Mouse (Mus musculus) naive thymus-derived CD4-positive, alpha-beta T cell, adult 5 months (primary cell): ENCODE data around the gene Rspo1. TPM values are rescaled to one million over a fixed set of nuclear protein-coding genes. Genes with fewer than 3 reads are reported as not detected.

Experiments
- polyA plus RNA-seq: library from polyadenylated mRNA; unstranded; fragments of 100-300 nt; shearing (Covaris generic); gene quantifications from one replicate; pipeline ENCODE4 v1.2.1, GENCODE M21; 2017

The Rspo1 gene
- not detected for polyA plus RNA-seq

GRCm38 (mm10) chr4:124985671-124986602 lies at the start of gene Rspo1:
Gene Rspo1, plus strand, starts transcription at chr4:124986430.

GRCm38 (mm10) chr4:124936613-124937471 lies 49.4 kb upstream of the Rspo1 start, which contains the start of gene 9930104L06Rik:
Gene 9930104L06Rik, plus strand, starts transcription at chr4:124937048.

GRCm38 (mm10) chr4:124939211-124939610 lies 47.0 kb upstream of the Rspo1 start, which contains the start of gene Cdca8:
Gene Cdca8, minus strand, starts transcription at chr4:124939311.

GRCm38 (mm10) chr4:125015806-125016635 lies 29.8 kb downstream of the Rspo1 start, which contains the start of gene Gnl2:
Gene Gnl2, plus strand, starts transcription at chr4:125016585.

Other genes starting within 250 kb of the Rspo1 start
- 142 TPM for gene Inpp5b, start 244.6 kb upstream of the Rspo1 start, polyA plus RNA-seq
- 16.9 TPM for gene Mtf1, start 184.3 kb upstream of the Rspo1 start, polyA plus RNA-seq
- 154 TPM for gene Yrdc, start 135.8 kb upstream of the Rspo1 start, polyA plus RNA-seq
- gene 1110065P20Rik, start 135.2 kb upstream of the Rspo1 start, polyA plus RNA-seq: 24.0 TPM
- 2.3 TPM for gene Maneal, start 124.3 kb upstream of the Rspo1 start, polyA plus RNA-seq
- not detected for gene Epha10, start 105.5 kb upstream of the Rspo1 start, polyA plus RNA-seq
- 9.8 TPM for gene 9930104L06Rik, start 49.4 kb upstream of the Rspo1 start, polyA plus RNA-seq
- gene Cdca8, start 47.1 kb upstream of the Rspo1 start, polyA plus RNA-seq: 1.5 TPM
- 109 TPM for gene Gnl2, start 30.2 kb downstream of the Rspo1 start, polyA plus RNA-seq
- not detected for gene Dnali1, start 79.3 kb downstream of the Rspo1 start, polyA plus RNA-seq
- gene Snip1, start 80.2 kb downstream of the Rspo1 start, polyA plus RNA-seq: 40.9 TPM
- 47.3 TPM for gene Meaf6, start 98.7 kb downstream of the Rspo1 start, polyA plus RNA-seq
- 43.1 TPM for gene Zc3h12a, start 141.4 kb downstream of the Rspo1 start, polyA plus RNA-seq